Mouse (Mus musculus) lung, embryonic 15.5 days (tissue): ENCODE results near the gene Cnih3. TPM values are rescaled to one million over a fixed set of nuclear protein-coding genes. Genes with fewer than 3 reads are reported as not detected.
A peak's percentile ranks its signal among the peaks of the same experiment; 100 is the strongest.

Experiments
- ATAC-seq: fragments of 200-750 bp; cut with Nextera tagmentation; 2 replicates; pipeline ENCODE4 v1.8.0; 2017; ENCODE audit warnings: moderate number of reproducible peaks, borderline replicate concordance; ENCODE audit not compliant: low FRiP score, low TSS enrichment; ENCODE audit errors: extremely low read depth
- H3K27ac ChIP-seq: fragments of 300-500 bp; sonication (generic); 2 replicates; pipeline ENCODE4 v1.5.1; 2015; ENCODE audit warnings: moderate library complexity, mild to moderate bottlenecking, inconsistent platforms
- H3K27me3 ChIP-seq: fragments of 300-500 bp; sonication (generic); 2 replicates; pipeline ENCODE4 v1.6.1; 2015; ENCODE audit warnings: inconsistent platforms
- H3K36me3 ChIP-seq: fragments of 300-500 bp; sonication (generic); 2 replicates; pipeline ENCODE4 v1.6.1; 2015; ENCODE audit warnings: inconsistent platforms
- H3K4me1 ChIP-seq: fragments of 300-500 bp; sonication (generic); 2 replicates; pipeline ENCODE4 v1.6.1; 2015; ENCODE audit warnings: inconsistent platforms
- H3K4me2 ChIP-seq: fragments of 300-500 bp; sonication (generic); 2 replicates; pipeline ENCODE4 v1.6.1; 2015; ENCODE audit warnings: inconsistent platforms, mild to moderate bottlenecking, moderate library complexity
- H3K4me3 ChIP-seq: fragments of 300-500 bp; sonication (generic); 2 replicates; pipeline ENCODE4 v1.5.1; 2015; ENCODE audit warnings: mild to moderate bottlenecking, inconsistent platforms
- H3K9ac ChIP-seq: fragments of 300-500 bp; sonication (generic); 2 replicates; pipeline ENCODE4 v1.6.1; 2015; ENCODE audit warnings: inconsistent platforms
- H3K9me3 ChIP-seq: fragments of 300-500 bp; sonication (generic); 2 replicates; pipeline ENCODE4 v1.6.1; 2016; ENCODE audit warnings: inconsistent platforms
- WGBS: fragments of 180-500 bp; shearing (Covaris S2); methylation state at CpG from one replicate; pipeline ENCODE4 v1.1.7; 2015; 5-methylcytosine and 5-hydroxymethylcytosine counted together
- polyA plus RNA-seq: library from polyadenylated mRNA; unstranded; fragments of >200 nt; fragmentation: Nextera tagmentation; extraction: Ambion mirVana; gene quantifications from 2 replicates; pipeline ENCODE4 v1.2.1, GENCODE M21; 2015

Cnih3 gene
- polyA plus RNA-seq, 1 experiment from 2014 or later, result 0.27 TPM

- ATAC-seq, result no peak
- Histone ChIP-seq H3K27ac (no peak overlapping the region), H3K9me3 (no peaks in the 10 kb centered on the region), H3K4me3 (no peak overlapping the region), H3K27me3 (no peaks in the 10 kb centered on the region), H3K4me1 (no peaks in the 10 kb centered on the region), H3K36me3 (no peaks in the 10 kb centered on the region), H3K4me2 (no peak overlapping the region), H3K9ac (no peak overlapping the region)
- WGBS, result 72% methylated on average over 8 of the region's 8 CpGs
Measured at GRCm38 (mm10) chr1:181410647-181411254, 58.3 kb downstream of the Cnih3 start.

- no peak; the same call in 1 of the 2 replicates for ATAC-seq
- Histone ChIP-seq H3K4me1 (peaks cover 13% of the 10 kb centered on the region), H3K27ac (no peak overlapping the region), H3K9me3 (no peaks in the 10 kb centered on the region), H3K27me3 (no peaks in the 10 kb centered on the region), H3K4me2 (no peak overlapping the region), H3K36me3 (no peaks in the 10 kb centered on the region), H3K9ac (no peak overlapping the region), H3K4me3 (no peak overlapping the region)
- WGBS, result 64% methylated on average over 2 of the region's 2 CpGs
Measured at GRCm38 (mm10) chr1:181414985-181415384, 62.6 kb downstream of the Cnih3 start.

GRCm38 (mm10) chr1:181416841-181417240 lies 64.4 kb downstream of the Cnih3 start:
- no peak overlapping the region for H3K27ac ChIP-seq

GRCm38 (mm10) chr1:181417937-181418523 lies 65.6 kb downstream of the Cnih3 start:
- 35% methylated on average over 6 of the region's 6 CpGs for WGBS
- H3K4me1 ChIP-seq, result peaks cover 17% of the 10 kb centered on the region
- H3K27me3 ChIP-seq, result no peaks in the 10 kb centered on the region
- H3K27ac ChIP-seq, result no peak overlapping the region
- H3K36me3 ChIP-seq, result no peaks in the 10 kb centered on the region
- ATAC-seq, result peak; percentile 60
- H3K9me3 ChIP-seq, result no peaks in the 10 kb centered on the region
- no peak overlapping the region for H3K4me2 ChIP-seq
- no peak overlapping the region for H3K9ac ChIP-seq
- H3K4me3 ChIP-seq, result no peak overlapping the region

More at GRCm38 (mm10) chr1:181416841-181417240, 64.4 kb downstream of the Cnih3 start:
- Histone ChIP-seq H3K27me3 (no peaks in the 10 kb centered on the region), H3K9ac (no peak overlapping the region), H3K4me1 (peaks cover 17% of the 10 kb centered on the region), H3K4me2 (no peak overlapping the region), H3K4me3 (no peak overlapping the region), H3K36me3 (no peaks in the 10 kb centered on the region), H3K9me3 (no peaks in the 10 kb centered on the region)
- ATAC-seq, result no peak
- 71% methylated on average over 9 of the region's 9 CpGs for WGBS

GRCm38 (mm10) chr1:181420080-181420536 lies 67.7 kb downstream of the Cnih3 start:
- peak; percentile 25; the same call in 1 of the 2 replicates for ATAC-seq
- H3K9ac ChIP-seq, result no peak overlapping the region
- H3K4me2 ChIP-seq, result no peak overlapping the region
- no peaks in the 10 kb centered on the region for H3K27me3 ChIP-seq
- no peak overlapping the region for H3K27ac ChIP-seq
- no peaks in the 10 kb centered on the region for H3K36me3 ChIP-seq
- H3K9me3 ChIP-seq, result no peaks in the 10 kb centered on the region
- H3K4me3 ChIP-seq, result no peak overlapping the region
- 38% methylated on average over 11 of the region's 11 CpGs for WGBS
- peaks cover 17% of the 10 kb centered on the region for H3K4me1 ChIP-seq

GRCm38 (mm10) chr1:181422796-181423195 lies 70.4 kb downstream of the Cnih3 start:
- WGBS, result 48% methylated on average over 6 of the region's 6 CpGs
- H3K36me3 ChIP-seq, result no peaks in the 10 kb centered on the region
- H3K4me1 ChIP-seq, result peaks cover 14% of the 10 kb centered on the region
- H3K27me3 ChIP-seq, result no peaks in the 10 kb centered on the region
- no peak overlapping the region for H3K4me3 ChIP-seq
- H3K4me2 ChIP-seq, result no peak overlapping the region
- H3K9ac ChIP-seq, result no peak overlapping the region
- no peak overlapping the region for H3K27ac ChIP-seq
- H3K9me3 ChIP-seq, result no peaks in the 10 kb centered on the region
- no peak for ATAC-seq

GRCm38 (mm10) chr1:181424922-181425321 lies 72.5 kb downstream of the Cnih3 start:
- Histone ChIP-seq H3K27me3 (no peaks in the 10 kb centered on the region), H3K4me3 (no peak overlapping the region), H3K9me3 (no peaks in the 10 kb centered on the region), H3K36me3 (no peaks in the 10 kb centered on the region), H3K4me2 (no peak overlapping the region), H3K4me1 (peaks cover 5% of the 10 kb centered on the region), H3K9ac (no peak overlapping the region), H3K27ac (no peak overlapping the region)
- ATAC-seq, result no peak
- WGBS, result 79% methylated on average over 3 of the region's 3 CpGs

- Histone ChIP-seq H3K9ac (no peak overlapping the region), H3K9me3 (no peaks in the 10 kb centered on the region), H3K36me3 (no peaks in the 10 kb centered on the region), H3K4me3 (no peak overlapping the region), H3K27ac (no peak overlapping the region), H3K27me3 (no peaks in the 10 kb centered on the region), H3K4me1 (peaks cover under 1% of the 10 kb centered on the region), H3K4me2 (no peak overlapping the region)
- ATAC-seq, result no peak
- 71% methylated on average over 3 of the region's 3 CpGs for WGBS
Measured at GRCm38 (mm10) chr1:181425388-181425787, 73.0 kb downstream of the Cnih3 start.

- H3K4me2 ChIP-seq, result no peak overlapping the region
- no peak overlapping the region for H3K9ac ChIP-seq
- no peaks in the 10 kb centered on the region for H3K36me3 ChIP-seq
- H3K9me3 ChIP-seq, result no peaks in the 10 kb centered on the region
- no peaks in the 10 kb centered on the region; the same call in 1 of the 2 replicates for H3K4me1 ChIP-seq
- H3K27ac ChIP-seq, result no peak overlapping the region
- H3K4me3 ChIP-seq, result no peak overlapping the region
- WGBS, result 57% methylated on average over 5 of the region's 5 CpGs
- no peaks in the 10 kb centered on the region for H3K27me3 ChIP-seq
- ATAC-seq, result no peak
Measured at GRCm38 (mm10) chr1:181426406-181426805, 74.0 kb downstream of the Cnih3 start.

- Histone ChIP-seq H3K4me2 (no peak overlapping the region), H3K4me1 (no peaks in the 10 kb centered on the region), H3K36me3 (no peaks in the 10 kb centered on the region), H3K27ac (no peak overlapping the region), H3K27me3 (no peaks in the 10 kb centered on the region), H3K9ac (no peak overlapping the region), H3K4me3 (no peak overlapping the region), H3K9me3 (no peaks in the 10 kb centered on the region)
- ATAC-seq, result no peak
- 80% methylated on average over 5 of the region's 5 CpGs for WGBS
Measured at GRCm38 (mm10) chr1:181433263-181433662, 80.8 kb downstream of the Cnih3 start.

GRCm38 (mm10) chr1:181435414-181435813 lies 83.0 kb downstream of the Cnih3 start:
- no peak for ATAC-seq

GRCm38 (mm10) chr1:181440982-181441603 lies 88.7 kb downstream of the Cnih3 start:
- H3K27ac ChIP-seq, result peak overlapping the region; percentile 91

More at GRCm38 (mm10) chr1:181435414-181435813, 83.0 kb downstream of the Cnih3 start:
- Histone ChIP-seq H3K4me1 (peaks cover 8% of the 10 kb centered on the region; the same call in 1 of the 2 replicates), H3K27me3 (no peaks in the 10 kb centered on the region), H3K27ac (no peak overlapping the region), H3K36me3 (no peaks in the 10 kb centered on the region), H3K9ac (no peak overlapping the region), H3K9me3 (no peaks in the 10 kb centered on the region), H3K4me3 (no peak overlapping the region), H3K4me2 (no peak overlapping the region)
- WGBS, result 58% methylated on average over 5 of the region's 5 CpGs

More at GRCm38 (mm10) chr1:181440982-181441603, 88.7 kb downstream of the Cnih3 start:
- H3K4me2 ChIP-seq, result no peak overlapping the region; the same call in 1 of the 2 replicates
- no peaks in the 10 kb centered on the region for H3K9me3 ChIP-seq
- peak; percentile 48 for ATAC-seq
- no peaks in the 10 kb centered on the region for H3K36me3 ChIP-seq
- H3K4me3 ChIP-seq, result no peak overlapping the region
- peaks cover 30% of the 10 kb centered on the region for H3K4me1 ChIP-seq
- H3K27me3 ChIP-seq, result no peaks in the 10 kb centered on the region
- 61% methylated on average over 8 of the region's 8 CpGs for WGBS
- H3K9ac ChIP-seq, result no peak overlapping the region
